Mouse (Mus musculus): ENCODE measurements around the gene Masp2. TPM values are rescaled to one million over a fixed set of nuclear protein-coding genes. Genes with fewer than 3 reads are reported as not detected.

Gene Masp2
- polyA plus RNA-seq, 1 experiment from 2014 or later, result 0.36 TPM

- Histone ChIP-seq H3K9me3 (ENCODE audit: control insufficient read depth, low read length) (no peaks in the 10 kb centered on the region), H3K4me3 (ENCODE audit: low read depth, low read length) (no peak overlapping the region), H3K4me2 (ENCODE audit: low read depth, low read length, severe bottlenecking) (no peak overlapping the region), H3K27ac (ENCODE audit: low read depth, low read length) (no peak overlapping the region), H3K4me1 (replicated peaks; ENCODE audit: control insufficient read depth, insufficient read depth, low read length) (no peaks in the 10 kb centered on the region; the same call in 1 of the 2 replicates), H3K9ac (ENCODE audit: low read length) (no peak overlapping the region), H3K36me3 (ENCODE audit: control insufficient read depth, insufficient read depth, low read length) (no peaks in the 10 kb centered on the region), H3K27me3 (ENCODE audit: control insufficient read depth, insufficient read depth, low read length) (no peaks in the 10 kb centered on the region)
- 78% methylated on average over 11 of the region's 11 CpGs for WGBS
- no peak for DNase-seq (ENCODE audit: low spot score)
- ATAC-seq (replicated peaks; ENCODE audit: low FRiP score), result no peak
Measured at GRCm38 (mm10) chr4:148646616-148647015, 44.3 kb downstream of the Masp2 start.

- no peak overlapping the region for H3K27ac ChIP-seq (ENCODE audit: low read depth, low read length)
- H3K36me3 ChIP-seq (ENCODE audit: control insufficient read depth, insufficient read depth, low read length), result no peaks in the 10 kb centered on the region
- H3K4me1 ChIP-seq (replicated peaks; ENCODE audit: control insufficient read depth, insufficient read depth, low read length), result no peaks in the 10 kb centered on the region; the same call in 1 of the 2 replicates
- H3K27me3 ChIP-seq (ENCODE audit: control insufficient read depth, insufficient read depth, low read length), result no peaks in the 10 kb centered on the region
- no peak for ATAC-seq (replicated peaks; ENCODE audit: low FRiP score)
- no peaks in the 10 kb centered on the region for H3K9me3 ChIP-seq (ENCODE audit: control insufficient read depth, low read length)
- no peak overlapping the region for H3K4me2 ChIP-seq (ENCODE audit: low read depth, low read length, severe bottlenecking)
- no peak for DNase-seq (ENCODE audit: low spot score)
- no peak overlapping the region for H3K9ac ChIP-seq (ENCODE audit: low read length)
- H3K4me3 ChIP-seq (ENCODE audit: low read depth, low read length), result no peak overlapping the region
- WGBS, result 71% methylated on average over 3 of the region's 3 CpGs
Measured at GRCm38 (mm10) chr4:148649309-148649708, 47.0 kb downstream of the Masp2 start.

GRCm38 (mm10) chr4:148651045-148651444 lies 48.7 kb downstream of the Masp2 start:
- DNase-seq (ENCODE audit: low spot score), result no peak
- H3K9me3 ChIP-seq (ENCODE audit: control insufficient read depth, low read length), result no peaks in the 10 kb centered on the region
- no peaks in the 10 kb centered on the region for H3K27me3 ChIP-seq (ENCODE audit: control insufficient read depth, insufficient read depth, low read length)
- ATAC-seq (replicated peaks; ENCODE audit: low FRiP score), result no peak
- no peak overlapping the region for H3K4me3 ChIP-seq (ENCODE audit: low read depth, low read length)
- H3K4me1 ChIP-seq (replicated peaks; ENCODE audit: control insufficient read depth, insufficient read depth, low read length), result no peaks in the 10 kb centered on the region
- H3K9ac ChIP-seq (ENCODE audit: low read length), result no peak overlapping the region
- 81% methylated on average over 9 of the region's 9 CpGs for WGBS
- H3K4me2 ChIP-seq (ENCODE audit: low read depth, low read length, severe bottlenecking), result no peak overlapping the region
- H3K36me3 ChIP-seq (ENCODE audit: control insufficient read depth, insufficient read depth, low read length), result no peaks in the 10 kb centered on the region
- H3K27ac ChIP-seq (ENCODE audit: low read depth, low read length), result no peak overlapping the region

GRCm38 (mm10) chr4:148654701-148655398 lies 52.5 kb downstream of the Masp2 start:
- Histone ChIP-seq H3K27me3 (ENCODE audit: control insufficient read depth, insufficient read depth, low read length) (no peaks in the 10 kb centered on the region), H3K4me3 (ENCODE audit: low read depth, low read length) (no peak overlapping the region), H3K27ac (ENCODE audit: low read depth, low read length) (no peak overlapping the region), H3K9ac (ENCODE audit: low read length) (no peak overlapping the region), H3K4me1 (replicated peaks; ENCODE audit: control insufficient read depth, insufficient read depth, low read length) (no peaks in the 10 kb centered on the region), H3K4me2 (ENCODE audit: low read depth, low read length, severe bottlenecking) (no peak overlapping the region), H3K36me3 (ENCODE audit: control insufficient read depth, insufficient read depth, low read length) (no peaks in the 10 kb centered on the region), H3K9me3 (ENCODE audit: control insufficient read depth, low read length) (no peaks in the 10 kb centered on the region)
- no peak for ATAC-seq (replicated peaks; ENCODE audit: low FRiP score)
- no peak for DNase-seq (ENCODE audit: low spot score)
- WGBS, result 86% methylated on average over 18 of the region's 18 CpGs

GRCm38 (mm10) chr4:148656691-148657258 lies 54.4 kb downstream of the Masp2 start:
- no peaks in the 10 kb centered on the region for H3K27me3 ChIP-seq (ENCODE audit: control insufficient read depth, insufficient read depth, low read length)
- no peaks in the 10 kb centered on the region for H3K4me1 ChIP-seq (replicated peaks; ENCODE audit: control insufficient read depth, insufficient read depth, low read length)
- no peak overlapping the region for H3K27ac ChIP-seq (ENCODE audit: low read depth, low read length)
- DNase-seq (ENCODE audit: low spot score) (no peak), ATAC-seq (replicated peaks; ENCODE audit: low FRiP score) (no peak)
- H3K9me3 ChIP-seq (ENCODE audit: control insufficient read depth, low read length), result no peaks in the 10 kb centered on the region
- H3K4me3 ChIP-seq (ENCODE audit: low read depth, low read length), result no peak overlapping the region
- H3K36me3 ChIP-seq (ENCODE audit: control insufficient read depth, insufficient read depth, low read length), result no peaks in the 10 kb centered on the region
- no peak overlapping the region for H3K9ac ChIP-seq (ENCODE audit: low read length)
- no peak overlapping the region for H3K4me2 ChIP-seq (ENCODE audit: low read depth, low read length, severe bottlenecking)
- 56% methylated on average over 15 of the region's 15 CpGs for WGBS

- H3K4me3 ChIP-seq (ENCODE audit: low read depth, low read length), result no peak overlapping the region
- H3K27me3 ChIP-seq (ENCODE audit: control insufficient read depth, insufficient read depth, low read length), result no peaks in the 10 kb centered on the region
- WGBS, result 95% methylated on average over 13 of the region's 13 CpGs
- H3K4me2 ChIP-seq (ENCODE audit: low read depth, low read length, severe bottlenecking), result no peak overlapping the region
- no peak overlapping the region for H3K9ac ChIP-seq (ENCODE audit: low read length)
- no peaks in the 10 kb centered on the region for H3K36me3 ChIP-seq (ENCODE audit: control insufficient read depth, insufficient read depth, low read length)
- no peaks in the 10 kb centered on the region for H3K4me1 ChIP-seq (replicated peaks; ENCODE audit: control insufficient read depth, insufficient read depth, low read length)
- ATAC-seq (replicated peaks; ENCODE audit: low FRiP score) (no peak), DNase-seq (ENCODE audit: low spot score) (no peak)
- H3K9me3 ChIP-seq (ENCODE audit: control insufficient read depth, low read length), result no peaks in the 10 kb centered on the region
- H3K27ac ChIP-seq (ENCODE audit: low read depth, low read length), result no peak overlapping the region
Measured at GRCm38 (mm10) chr4:148657776-148658175, 55.4 kb downstream of the Masp2 start.

- WGBS, result 81% methylated on average over 3 of the region's 3 CpGs
Measured at GRCm38 (mm10) chr4:148660174-148660573, 57.8 kb downstream of the Masp2 start.

GRCm38 (mm10) chr4:148662168-148662965 lies 60.0 kb downstream of the Masp2 start:
- H3K4me3 ChIP-seq (ENCODE audit: low read depth, low read length), result no peak overlapping the region
- H3K9me3 ChIP-seq (ENCODE audit: control insufficient read depth, low read length), result no peaks in the 10 kb centered on the region
- no peak overlapping the region for H3K4me2 ChIP-seq (ENCODE audit: low read depth, low read length, severe bottlenecking)
- WGBS, result 37% methylated on average over 21 of the region's 21 CpGs
- no peaks in the 10 kb centered on the region; the same call in 1 of the 2 replicates for H3K27me3 ChIP-seq (ENCODE audit: control insufficient read depth, insufficient read depth, low read length)
- H3K27ac ChIP-seq (ENCODE audit: low read depth, low read length), result no peak overlapping the region
- DNase-seq (ENCODE audit: low spot score) (peak; percentile 88), ATAC-seq (replicated peaks; ENCODE audit: low FRiP score) (0 out of 2 replicates have a peak, but pooled peaks have one; percentile 46)
- no peak overlapping the region for H3K9ac ChIP-seq (ENCODE audit: low read length)
- no peaks in the 10 kb centered on the region for H3K4me1 ChIP-seq (replicated peaks; ENCODE audit: control insufficient read depth, insufficient read depth, low read length)
- no peaks in the 10 kb centered on the region for H3K36me3 ChIP-seq (ENCODE audit: control insufficient read depth, insufficient read depth, low read length)

More at GRCm38 (mm10) chr4:148660174-148660573, 57.8 kb downstream of the Masp2 start:
- Histone ChIP-seq H3K9ac (ENCODE audit: low read length) (no peak overlapping the region), H3K4me2 (ENCODE audit: low read depth, low read length, severe bottlenecking) (no peak overlapping the region), H3K27me3 (ENCODE audit: control insufficient read depth, insufficient read depth, low read length) (no peaks in the 10 kb centered on the region; the same call in 1 of the 2 replicates), H3K36me3 (ENCODE audit: control insufficient read depth, insufficient read depth, low read length) (no peaks in the 10 kb centered on the region), H3K27ac (ENCODE audit: low read depth, low read length) (no peak overlapping the region), H3K9me3 (ENCODE audit: control insufficient read depth, low read length) (no peaks in the 10 kb centered on the region), H3K4me3 (ENCODE audit: low read depth, low read length) (no peak overlapping the region), H3K4me1 (replicated peaks; ENCODE audit: control insufficient read depth, insufficient read depth, low read length) (no peaks in the 10 kb centered on the region)
- no peak for ATAC-seq (replicated peaks; ENCODE audit: low FRiP score)
- no peak for DNase-seq (ENCODE audit: low spot score)
